Mouse (Mus musculus) forebrain, embryonic 10.5 days (tissue): Measurements from ENCODE around the gene Ago4. TPM values are rescaled to one million over a fixed set of nuclear protein-coding genes. Genes with fewer than 3 reads are reported as not detected.
"Not testable (repeated sequence)": the region's sequence is repeated elsewhere in the genome, so short reads cannot be mapped to it uniquely, and the experiment has no call there.

Experiments used
- DNase-seq: peaks from one replicate; pipeline ENCODE4 v3.0.0-alpha.2; 2017; ENCODE audit warnings: low spot score; ENCODE audit errors: extremely low spot score
- H3K27ac ChIP-seq: fragments of 300-500 bp; sonication (generic); 2 replicates; pipeline ENCODE4 v1.5.1; 2016; ENCODE audit warnings: mild to moderate bottlenecking
- H3K27me3 ChIP-seq: fragments of 300-500 bp; sonication (generic); 2 replicates; pipeline ENCODE4 v1.6.1; 2016; ENCODE audit warnings: mild to moderate bottlenecking; ENCODE audit not compliant: poor library complexity, severe bottlenecking
- H3K36me3 ChIP-seq: fragments of 300-500 bp; sonication (generic); replicated peaks from 2 replicates; pipeline ENCODE4 v1.6.1; 2016; ENCODE audit warnings: mild to moderate bottlenecking, moderate library complexity
- H3K4me1 ChIP-seq: fragments of 300-500 bp; sonication (generic); 2 replicates; pipeline ENCODE4 v1.6.1; 2016
- H3K4me3 ChIP-seq: fragments of 300-500 bp; sonication (generic); 2 replicates; pipeline ENCODE4 v1.5.1; 2016; ENCODE audit warnings: mild to moderate bottlenecking, moderate library complexity
- H3K9me3 ChIP-seq: fragments of 300-500 bp; sonication (generic); 2 replicates; pipeline ENCODE4 v1.6.1; 2016; ENCODE audit warnings: mild to moderate bottlenecking, moderate library complexity
- WGBS: fragments of 180-500 bp; shearing (Covaris S2); methylation state at CpG from one replicate; pipeline ENCODE4 v1.1.7; 2016; 5-methylcytosine and 5-hydroxymethylcytosine counted together
- polyA plus RNA-seq: library from polyadenylated mRNA; unstranded; fragments of >200 nt; fragmentation: Nextera tagmentation; extraction: Ambion mirVana; gene quantifications from 2 replicates; pipeline ENCODE4 v1.2.1, GENCODE M21; 2016

Gene Ago4
- polyA plus RNA-seq, 1 experiment from 2014 or later, result 0.99 TPM

DNA sequence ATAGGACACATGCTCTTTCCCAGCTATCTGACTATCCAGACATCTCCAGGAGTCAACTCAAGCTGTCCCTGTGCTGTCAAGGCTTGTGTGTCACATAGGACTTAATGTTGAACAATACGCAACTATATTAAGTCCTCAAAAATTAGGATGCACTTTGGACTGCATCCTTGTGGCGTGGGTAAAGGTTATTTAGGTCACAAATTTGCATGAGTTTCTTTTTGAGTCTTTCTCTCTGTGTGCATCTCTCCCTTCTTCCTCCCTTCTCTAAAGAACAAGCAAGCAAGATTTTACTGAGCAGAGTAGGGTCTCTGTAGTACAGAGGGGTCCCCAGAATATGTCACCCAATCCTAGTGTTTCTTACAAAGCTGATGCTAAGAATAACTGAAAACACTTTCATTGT lies 12.9 kb upstream of the Ago4 start:
- WGBS, result 83% methylated on average over 2 of the region's 2 CpGs
- no peak overlapping the region for H3K4me3 ChIP-seq
- DNase-seq, result no peak

DNA sequence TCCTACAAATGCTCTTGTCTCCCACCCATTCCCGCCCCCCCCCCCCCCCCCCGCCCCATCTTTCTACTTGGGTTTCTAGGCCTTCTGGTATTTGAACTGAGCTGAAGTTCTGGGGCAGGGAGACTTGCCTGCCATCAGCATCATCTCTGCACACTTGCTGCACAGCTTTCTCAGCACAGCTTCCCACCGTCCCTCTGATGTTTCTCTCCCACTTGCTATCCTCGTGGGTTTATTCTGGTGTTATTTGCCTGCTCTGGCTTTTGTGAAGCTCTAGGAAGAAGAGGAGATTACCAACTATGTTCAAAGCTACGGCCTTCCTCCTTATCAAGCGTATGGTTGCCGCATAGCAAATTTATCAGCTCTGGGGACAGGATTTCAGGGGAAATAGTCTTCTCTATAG lies 12.4 kb upstream of the Ago4 start:
- Histone ChIP-seq H3K27ac (no peak overlapping the region), H3K27me3 (no peaks in the 10 kb centered on the region), H3K36me3 (no peaks in the 10 kb centered on the region), H3K4me1 (peaks cover 2% of the 10 kb centered on the region; the same call in 1 of the 2 replicates), H3K9me3 (no peaks in the 10 kb centered on the region; the same call in 1 of the 2 replicates), H3K4me3 (no peak overlapping the region)
- WGBS, result 71% methylated on average over 7 of the region's 7 CpGs
- DNase-seq, result no peak

More for the DNA sequence above, 12.9 kb upstream of the Ago4 start:
- no peaks in the 10 kb centered on the region for H3K36me3 ChIP-seq
- H3K9me3 ChIP-seq, result no peaks in the 10 kb centered on the region; the same call in 1 of the 2 replicates
- H3K27me3 ChIP-seq, result no peaks in the 10 kb centered on the region
- H3K27ac ChIP-seq, result no peak overlapping the region
- peaks cover 2% of the 10 kb centered on the region; the same call in 1 of the 2 replicates for H3K4me1 ChIP-seq

DNA sequence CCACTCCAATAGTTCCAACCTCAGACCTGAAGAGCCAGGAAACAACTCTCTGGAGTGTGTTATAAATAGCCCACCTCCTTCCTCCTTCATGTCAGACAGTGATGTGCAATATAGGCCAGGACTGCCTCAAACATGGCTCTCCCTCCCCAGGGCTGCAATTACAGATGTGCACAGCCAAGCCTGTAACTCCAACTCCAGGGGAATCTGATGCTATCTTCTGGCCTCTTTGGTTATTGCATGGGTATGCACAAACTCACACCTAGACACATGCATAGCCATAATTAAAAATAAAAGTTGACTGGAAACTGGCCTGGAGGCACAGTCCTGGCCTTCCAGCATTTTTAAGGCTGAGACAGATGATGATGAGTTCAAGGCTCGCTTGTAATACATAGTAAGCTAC lies 11.7 kb upstream of the Ago4 start:
- no peak for DNase-seq
- 68% methylated on average over 1 of the region's 1 CpGs for WGBS
- no peak overlapping the region for H3K4me3 ChIP-seq
- no peaks in the 10 kb centered on the region for H3K27me3 ChIP-seq
- no peaks in the 10 kb centered on the region; the same call in 1 of the 2 replicates for H3K9me3 ChIP-seq
- no peak overlapping the region for H3K27ac ChIP-seq
- H3K36me3 ChIP-seq, result no peaks in the 10 kb centered on the region
- H3K4me1 ChIP-seq, result peaks cover 2% of the 10 kb centered on the region; the same call in 1 of the 2 replicates

DNA sequence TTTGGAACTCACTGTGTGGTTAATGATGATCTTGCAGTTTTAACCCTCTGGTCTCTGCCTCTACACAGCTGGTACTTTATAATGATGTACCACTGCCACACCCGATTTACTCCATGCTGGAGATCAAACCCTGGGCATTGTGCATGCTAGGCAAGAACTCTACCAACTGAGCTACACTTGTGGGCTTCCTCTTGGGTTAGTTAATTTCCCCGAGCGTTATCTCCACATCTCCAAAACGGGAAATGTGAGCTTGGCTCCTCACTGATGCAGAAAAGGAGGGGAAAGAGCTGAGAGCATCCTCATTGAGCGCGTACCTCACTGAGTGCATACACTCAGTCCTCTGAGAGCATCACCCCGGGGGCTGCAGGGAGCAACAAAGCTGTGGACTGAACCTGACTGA lies 9.6 kb upstream of the Ago4 start:
- Histone ChIP-seq H3K9me3 (no peaks in the 10 kb centered on the region), H3K27me3 (no peaks in the 10 kb centered on the region), H3K4me1 (peaks cover 2% of the 10 kb centered on the region; the same call in 1 of the 2 replicates), H3K4me3 (no peak overlapping the region), H3K36me3 (no peaks in the 10 kb centered on the region), H3K27ac (no peak overlapping the region)
- 78% methylated on average over 7 of the region's 7 CpGs for WGBS
- no peak for DNase-seq

DNA sequence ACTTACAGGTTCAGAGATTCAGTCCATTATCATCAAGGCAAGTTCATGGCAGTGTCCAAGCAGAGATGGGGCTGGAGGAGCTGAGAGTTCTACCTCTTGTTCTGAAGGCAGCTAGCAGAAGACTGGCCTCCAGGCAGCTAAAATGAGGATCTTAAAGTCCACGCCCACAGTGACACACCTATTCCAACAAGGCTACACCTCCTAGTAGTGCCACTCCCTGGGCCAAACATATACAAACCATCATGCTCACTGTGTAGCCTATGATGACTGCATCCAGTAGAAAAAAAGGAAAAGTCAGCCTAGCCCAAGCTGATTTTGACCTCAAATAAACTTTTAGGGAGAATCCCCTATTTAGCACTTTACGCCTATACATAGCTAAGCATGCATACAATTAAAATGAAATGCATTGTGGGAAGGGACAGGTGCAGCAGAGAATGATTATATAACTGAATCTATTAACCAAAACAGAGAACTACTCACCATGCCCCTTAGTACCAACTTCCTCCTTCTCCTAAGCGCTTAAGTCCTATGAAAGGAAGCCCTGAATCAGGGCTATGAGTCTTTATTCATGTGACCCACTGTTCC lies 7.3 kb upstream of the Ago4 start:
- Histone ChIP-seq H3K4me1 (peaks cover 2% of the 10 kb centered on the region; the same call in 1 of the 2 replicates), H3K27ac (no peak overlapping the region), H3K27me3 (no peaks in the 10 kb centered on the region), H3K36me3 (no peaks in the 10 kb centered on the region), H3K4me3 (no peak overlapping the region), H3K9me3 (no peaks in the 10 kb centered on the region)
- DNase-seq, result no peak
- 84% methylated on average over 3 of the region's 3 CpGs for WGBS

DNA sequence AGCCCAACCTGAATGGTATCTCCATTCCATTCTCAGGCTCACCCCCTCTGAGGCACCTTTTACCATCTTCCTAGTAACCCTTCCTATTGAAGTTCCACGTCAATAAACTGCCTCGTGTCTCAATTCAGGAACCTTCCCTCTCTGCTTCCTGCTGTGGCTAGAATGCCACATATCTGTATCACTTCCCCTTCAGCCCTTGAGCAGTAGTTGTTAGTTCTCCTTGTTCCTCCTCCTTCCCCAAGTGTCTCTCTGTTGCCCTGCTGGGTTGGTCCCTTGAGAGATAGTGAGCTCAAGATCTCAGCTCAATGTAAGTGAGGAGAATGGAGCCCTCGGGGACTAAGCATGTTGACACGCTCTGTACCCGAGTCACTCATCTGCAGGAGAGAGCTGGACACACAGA lies 3.6 kb upstream of the Ago4 start:
- Histone ChIP-seq H3K9me3 (no peaks in the 10 kb centered on the region), H3K4me1 (peaks cover 16% of the 10 kb centered on the region), H3K36me3 (no peaks in the 10 kb centered on the region), H3K27ac (no peak overlapping the region), H3K4me3 (no peak overlapping the region), H3K27me3 (peaks cover 26% of the 10 kb centered on the region)
- 78% methylated on average over 5 of the region's 5 CpGs for WGBS
- DNase-seq, result no peak

DNA sequence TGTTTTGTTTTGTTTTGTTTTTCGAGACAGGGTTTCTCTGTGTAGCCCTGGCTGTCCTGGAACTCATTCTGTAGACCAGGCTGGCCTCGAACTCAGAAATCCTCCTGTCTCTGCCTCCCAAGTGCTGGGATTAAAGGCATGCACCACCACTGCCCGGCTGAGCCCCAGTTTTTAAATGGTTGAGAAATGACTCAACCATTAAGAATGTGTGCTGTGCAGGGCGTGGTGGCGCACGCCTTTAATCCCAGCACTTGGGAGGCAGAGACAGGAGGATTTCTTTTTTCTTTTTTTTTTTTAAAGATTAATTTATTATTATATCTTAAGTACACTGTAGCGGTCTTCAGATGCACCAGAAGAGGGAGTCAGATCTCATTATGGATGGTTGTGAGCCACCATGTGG lies 2.4 kb upstream of the Ago4 start:
- Histone ChIP-seq H3K4me1 (peaks cover 16% of the 10 kb centered on the region), H3K27me3 (peaks cover 38% of the 10 kb centered on the region)
- not testable (repeated sequence) for DNase-seq, H3K27ac ChIP-seq, H3K9me3 ChIP-seq, H3K36me3 ChIP-seq, H3K4me3 ChIP-seq
- WGBS, result 96% methylated on average over 7 of the region's 7 CpGs

DNA sequence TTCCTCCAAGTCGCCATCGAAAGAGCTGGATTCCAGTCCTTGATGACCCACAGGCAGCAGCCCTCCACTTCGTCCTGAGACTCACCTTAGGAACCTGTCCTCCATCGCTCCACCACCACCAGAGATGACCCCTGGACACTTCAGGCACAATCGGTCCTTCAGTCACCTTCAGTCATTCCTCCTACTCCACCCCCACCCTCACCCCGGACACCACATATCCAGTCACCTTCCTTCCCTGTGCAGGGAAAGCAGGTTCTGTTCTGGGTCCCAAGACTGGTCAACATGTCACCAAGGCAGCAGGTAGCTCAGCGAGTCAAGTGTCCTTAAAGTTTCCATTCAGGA lies 428 bp upstream of the Ago4 start:
- H3K4me1 ChIP-seq, result peaks cover 16% of the 10 kb centered on the region
- 11% methylated on average over 7 of the region's 7 CpGs for whole genome bisulfite sequencing

DNA sequence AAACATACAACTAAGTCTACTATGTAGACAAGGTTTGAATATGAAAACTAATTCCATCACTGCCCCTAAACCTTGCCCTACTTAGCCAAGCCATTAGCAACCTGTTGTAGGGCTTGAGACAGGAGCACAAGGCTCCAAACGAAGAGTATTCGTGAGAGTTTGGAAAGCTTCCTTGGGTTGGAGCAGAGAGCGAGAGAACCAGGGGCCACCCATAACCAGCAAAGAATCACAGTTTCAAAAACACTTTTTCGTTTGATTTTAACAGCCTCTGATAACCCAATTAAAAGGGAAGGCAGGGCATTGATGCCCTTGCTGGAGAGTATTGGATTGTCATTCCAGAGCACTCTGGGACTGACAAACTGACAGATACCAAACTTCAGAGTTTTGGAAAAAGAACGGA lies 980 bp downstream of the Ago4 start:
- DNase-seq, result no peak
- Histone ChIP-seq H3K27ac (no peak overlapping the region), H3K9me3 (no peaks in the 10 kb centered on the region), H3K27me3 (peaks cover 42% of the 10 kb centered on the region), H3K4me1 (peaks cover 16% of the 10 kb centered on the region), H3K36me3 (no peaks in the 10 kb centered on the region), H3K4me3 (peak overlapping the region; percentile 94)
- WGBS, result 34% methylated on average over 5 of the region's 5 CpGs

More for the DNA sequence above, 428 bp upstream of the Ago4 start:
- H3K27ac ChIP-seq, result peak overlapping the region; percentile 87
- peaks cover 42% of the 10 kb centered on the region for H3K27me3 ChIP-seq
- no peak for DNase-seq
- no peaks in the 10 kb centered on the region for H3K9me3 ChIP-seq
- no peaks in the 10 kb centered on the region for H3K36me3 ChIP-seq
- H3K4me3 ChIP-seq, result peak overlapping the region; percentile 94

DNA sequence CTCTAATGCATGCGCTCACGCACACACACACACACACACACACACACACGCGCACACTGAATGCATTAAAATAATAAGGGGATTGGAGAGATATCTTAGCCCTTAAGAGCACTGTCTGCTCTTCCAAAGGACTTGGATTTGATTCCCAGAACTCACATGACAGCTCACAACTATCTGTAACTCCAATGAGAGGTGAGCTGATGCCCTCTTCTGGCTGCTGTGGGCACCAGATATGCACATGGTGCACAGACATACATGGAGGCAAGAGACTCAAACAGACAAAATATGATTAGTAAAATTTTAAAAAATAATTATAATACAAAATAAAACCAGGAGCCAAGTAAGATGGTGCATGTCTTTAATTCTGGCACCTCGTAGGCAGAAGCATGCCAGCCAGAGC lies 6.4 kb downstream of the Ago4 start:
- Histone ChIP-seq H3K4me3 (no peak overlapping the region), H3K27ac (no peak overlapping the region), H3K36me3 (no peaks in the 10 kb centered on the region), H3K27me3 (peaks cover 16% of the 10 kb centered on the region), H3K9me3 (no peaks in the 10 kb centered on the region), H3K4me1 (no peaks in the 10 kb centered on the region)
- 93% methylated on average over 5 of the region's 5 CpGs for WGBS
- DNase-seq, result no peak

DNA sequence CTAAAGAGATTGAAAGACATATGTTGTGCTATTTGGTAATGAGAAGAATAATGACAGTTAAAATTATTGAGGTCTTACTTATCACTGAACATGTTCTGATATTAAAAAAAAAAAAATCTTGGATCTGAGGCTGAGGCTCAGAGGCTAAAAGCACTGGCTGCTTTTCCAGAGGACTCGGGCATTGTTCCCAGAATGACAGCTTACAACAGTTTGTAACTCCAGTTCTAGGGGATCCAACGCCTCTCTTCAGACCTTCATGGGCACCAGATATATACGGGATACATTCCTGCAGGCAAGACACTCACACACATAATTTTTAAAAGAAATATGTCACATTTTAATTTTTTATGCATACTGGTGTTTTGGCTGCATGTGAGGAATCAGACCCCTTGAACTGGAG lies 7.1 kb downstream of the Ago4 start:
- Histone ChIP-seq H3K36me3 (no peaks in the 10 kb centered on the region), H3K4me3 (no peak overlapping the region), H3K9me3 (no peaks in the 10 kb centered on the region), H3K27ac (no peak overlapping the region), H3K4me1 (no peaks in the 10 kb centered on the region), H3K27me3 (peaks cover 9% of the 10 kb centered on the region)
- no peak for DNase-seq
- 93% methylated on average over 3 of the region's 3 CpGs for WGBS

DNA sequence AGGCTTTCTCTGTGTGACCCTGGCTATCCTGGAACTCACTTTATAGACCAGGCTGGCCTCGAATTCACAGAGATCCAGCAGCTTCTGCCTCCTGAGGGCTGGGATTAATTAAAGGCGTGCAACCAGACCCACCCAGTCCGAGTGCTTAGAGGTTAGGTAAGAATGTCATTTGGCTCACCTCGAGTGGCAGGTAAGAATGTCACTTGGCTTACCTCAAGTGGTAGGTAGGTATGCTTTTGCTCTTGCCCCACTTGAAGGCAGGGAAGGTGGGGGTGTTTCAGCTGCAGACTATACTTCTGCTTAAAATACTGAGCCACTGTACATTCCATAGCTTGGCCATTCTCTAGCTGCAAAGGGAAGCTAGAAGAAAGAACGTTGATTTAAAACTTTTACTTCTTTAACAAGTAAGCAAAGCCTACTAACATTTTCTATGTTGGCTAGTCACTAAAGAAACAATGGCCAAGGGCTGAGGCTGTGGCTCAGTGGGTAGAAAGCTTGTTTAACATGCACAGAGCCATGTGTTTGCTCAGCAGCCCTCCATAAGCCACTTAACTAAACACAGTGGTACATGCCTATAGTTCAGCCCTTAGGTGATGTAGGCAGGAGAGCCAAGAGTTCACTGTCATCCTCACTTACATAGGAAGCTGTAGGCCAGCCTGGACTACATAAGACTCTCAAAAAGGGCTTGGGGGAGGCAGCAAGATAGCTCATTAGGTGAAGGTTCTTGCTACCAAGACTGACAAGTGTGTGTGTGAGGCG lies 20.8 kb downstream of the Ago4 start:
- Histone ChIP-seq H3K36me3 (peaks cover 4% of the 10 kb centered on the region; the same call in 1 of the 2 replicates), H3K27ac (no peak overlapping the region), H3K4me3 (no peak overlapping the region), H3K9me3 (no peaks in the 10 kb centered on the region), H3K27me3 (no peaks in the 10 kb centered on the region), H3K4me1 (peaks cover 6% of the 10 kb centered on the region; the same call in 1 of the 2 replicates)
- DNase-seq, result no peak
- 83% methylated on average over 6 of the region's 6 CpGs for WGBS

DNA sequence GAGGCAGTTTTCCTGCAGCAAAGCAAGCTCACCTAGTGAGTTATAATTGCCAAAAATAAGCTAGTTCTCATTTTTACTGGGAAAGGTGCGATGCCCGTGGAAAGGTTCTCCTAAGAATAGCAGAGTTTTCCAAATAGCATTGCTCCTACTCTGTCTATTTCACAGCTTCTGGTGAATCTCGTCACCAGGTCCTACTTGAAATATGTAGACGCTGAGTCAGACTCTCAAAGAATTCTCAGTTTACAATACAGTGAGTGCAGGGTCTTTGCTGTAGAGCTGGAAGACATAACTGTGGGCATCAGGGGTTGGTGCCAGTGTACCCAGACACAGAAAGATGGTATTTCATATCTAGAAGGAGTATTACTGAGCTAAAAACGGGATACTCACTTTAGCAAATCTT lies 22.3 kb downstream of the Ago4 start:
- Histone ChIP-seq H3K27ac (no peak overlapping the region), H3K9me3 (no peaks in the 10 kb centered on the region), H3K4me1 (peaks cover 6% of the 10 kb centered on the region; the same call in 1 of the 2 replicates), H3K4me3 (no peak overlapping the region), H3K36me3 (peaks cover 9% of the 10 kb centered on the region), H3K27me3 (no peaks in the 10 kb centered on the region)
- 90% methylated on average over 5 of the region's 5 CpGs for WGBS
- DNase-seq, result no peak
